Mouse (Mus musculus) heart, adult 2 months (tissue): ENCODE data around the gene Lgals4. TPM values are rescaled to one million over a fixed set of nuclear protein-coding genes. Genes with fewer than 3 reads are reported as not detected.

Experiments
- DNase-seq, 2 experiments: peaks; one replicate each; pipeline ENCODE4 v3.0.0; 2021
- H3K27ac ChIP-seq: fragments of 200-600 bp; 2 replicates; pipeline ENCODE4 v1.8.1; 2022
- H3K27me3 ChIP-seq: fragments of 200-500 bp; 2 replicates; pipeline ENCODE4 v1.6.1; 2012; ENCODE audit warnings: mild to moderate bottlenecking, low read length, inconsistent platforms, mixed read lengths; ENCODE audit not compliant: control insufficient read depth, insufficient read depth
- H3K36me3 ChIP-seq: fragments of 200-500 bp; 2 replicates; pipeline ENCODE4 v1.6.1; 2012; ENCODE audit warnings: low read length, inconsistent platforms; ENCODE audit not compliant: control insufficient read depth, insufficient read depth
- H3K4me1 ChIP-seq: fragments of 200-500 bp; 2 replicates; pipeline ENCODE4 v1.6.1; 2011; ENCODE audit warnings: low read length; ENCODE audit not compliant: control insufficient read depth, insufficient read depth
- H3K4me3 ChIP-seq: fragments of 200-600 bp; 2 replicates; pipeline ENCODE4 v1.8.1; 2022
- H3K79me2 ChIP-seq: fragments of 200-500 bp; replicated peaks from 2 replicates; pipeline ENCODE4 v1.6.1; 2012; ENCODE audit warnings: mild to moderate bottlenecking, inconsistent platforms, low read length, moderate library complexity, mixed read lengths; ENCODE audit not compliant: control insufficient read depth, insufficient read depth
- H3K9ac ChIP-seq: fragments of 200-500 bp; 2 replicates; pipeline ENCODE4 v1.6.1; 2012; ENCODE audit warnings: low read depth, mild to moderate bottlenecking, control low read depth, inconsistent platforms, low read length, mixed read lengths
- CTCF ChIP-seq: fragments of 200-600 bp; IDR thresholded peaks from 2 replicates; pipeline ENCODE4 v1.8.1; 2022; ENCODE audit warnings: antibody characterized with exemption, mild to moderate bottlenecking, moderate library complexity
- EP300 ChIP-seq: fragments of 200-500 bp; IDR thresholded peaks from 2 replicates; pipeline ENCODE4 v1.6.1; 2011; ENCODE audit warnings: low read depth, low read length, control low read depth; ENCODE audit not compliant: insufficient read depth
- POLR2A ChIP-seq: fragments of 200-500 bp; IDR thresholded peaks from 2 replicates; pipeline ENCODE4 v1.6.1; 2011; ENCODE audit warnings: mild to moderate bottlenecking, low read depth, low read length, control low read depth; ENCODE audit not compliant: insufficient read depth
- WGBS: fragments of 180-500 bp; shearing (Covaris S2); methylation state at CpG from one replicate; pipeline ENCODE4 v1.1.7; 2018; 5-methylcytosine and 5-hydroxymethylcytosine counted together
- intact Hi-C: fragments of 180-260 bp; cut with DNase I; formaldehyde crosslinking; loops from one replicate; pipeline ENCODE4 v1.15.1; 2025
- polyA plus RNA-seq: library from polyadenylated mRNA; depleted of rRNA; stranded (reverse); fragments of >200 nt; gene quantifications from 2 replicates; pipeline ENCODE4 v1.2.3, GENCODE M21; 2012
- total RNA-seq, 2 experiments: library from RNA; stranded (reverse); gene quantifications; 2 replicates each; pipeline ENCODE4 v1.2.3; 2021

Lgals4 gene
- total and polyA plus RNA-seq, 3 experiments = 18.5 to 63.6 (median 27.6) TPM

DNA sequence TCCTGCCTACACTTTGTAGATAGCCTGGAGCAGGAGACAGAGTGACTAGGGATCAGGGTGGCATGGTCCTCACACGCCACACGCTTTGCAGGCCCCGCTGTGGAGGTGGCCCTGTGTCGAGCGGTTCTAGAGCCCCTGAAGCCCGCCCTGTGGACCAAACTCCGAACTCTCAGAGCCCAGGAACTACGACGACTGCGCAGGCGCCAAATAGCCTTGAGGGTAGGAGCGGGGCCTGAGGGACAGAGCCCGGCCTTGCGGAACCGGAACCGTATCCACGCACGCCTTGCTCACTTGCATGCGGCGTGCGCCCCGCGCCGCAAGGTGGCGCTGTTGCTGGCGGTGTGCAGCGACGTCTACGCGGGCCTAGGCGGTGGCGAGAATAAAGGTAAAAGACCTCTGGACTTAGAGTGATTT, 37.1 kb upstream of the Lgals4 start:
- TF ChIP-seq POLR2A = peak; percentile 55
- TF ChIP-seq EP300 = peak; percentile 92; the same call in 1 of the 2 replicates
- no peak for TF ChIP-seq CTCF
- peak overlapping the region; percentile 80 for H3K27ac ChIP-seq
- 13% methylated on average over 32 of the region's 32 CpGs for WGBS
- H3K4me1 ChIP-seq = peaks cover 2% of the 10 kb centered on the region
- no peaks in the 10 kb centered on the region for H3K79me2 ChIP-seq
- intact Hi-C loops = loop anchor here (1.0 to 2.0 kb wide), 3 partner anchors 16 to 71 kb away; no protein-coding TSS in a partner anchor
- peak overlapping the region; percentile 50 for H3K9ac ChIP-seq
- no peaks in the 10 kb centered on the region for H3K27me3 ChIP-seq
- no peaks in the 10 kb centered on the region for H3K36me3 ChIP-seq
- peak; percentile 90 for DNase-seq
- peak overlapping the region; percentile 45 for H3K4me3 ChIP-seq

- TF ChIP-seq EP300 = no peak
- no peak for TF ChIP-seq POLR2A
- TF ChIP-seq CTCF = no peak
- no peak overlapping the region for H3K4me3 ChIP-seq
- peaks cover 14% of the 10 kb centered on the region for H3K4me1 ChIP-seq
- no peak overlapping the region for H3K9ac ChIP-seq
- no peaks in the 10 kb centered on the region for H3K36me3 ChIP-seq
- no peak for DNase-seq
- no peaks in the 10 kb centered on the region for H3K79me2 ChIP-seq
- intact Hi-C loops = no loop called here
- no peak overlapping the region; the same call in 1 of the 2 replicates for H3K27ac ChIP-seq
- H3K27me3 ChIP-seq = no peaks in the 10 kb centered on the region
- whole genome bisulfite sequencing = 91% methylated on average over 9 of the region's 9 CpGs
These were observed 33.7 kb upstream of the Lgals4 start for GRCm38 (mm10) chr7:28799994-28800393.

DNA sequence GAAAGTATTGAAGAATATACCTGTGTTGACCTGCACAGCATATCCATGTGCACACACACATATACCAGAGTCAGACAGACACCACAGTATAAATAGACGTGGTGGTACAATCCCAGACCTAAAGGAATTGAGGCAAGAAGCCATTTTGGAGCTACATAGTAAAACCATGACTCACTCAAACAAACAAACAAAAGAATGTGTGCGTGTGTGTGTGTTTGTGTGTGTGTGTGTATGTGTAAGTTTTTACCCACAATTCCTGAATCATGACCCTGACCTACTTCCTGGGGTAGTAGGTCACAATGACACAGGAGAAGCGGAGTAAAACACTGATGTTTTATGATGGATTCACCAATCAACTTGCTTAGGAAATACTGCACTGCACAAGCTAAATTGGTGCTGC, 32.2 kb upstream of the Lgals4 start:
- intact Hi-C loops = no loop called here
- Histone ChIP-seq H3K9ac (no peak overlapping the region), H3K27me3 (no peaks in the 10 kb centered on the region), H3K4me3 (no peak overlapping the region), H3K27ac (peak overlapping the region; percentile 94), H3K79me2 (no peaks in the 10 kb centered on the region), H3K4me1 (peaks cover 12% of the 10 kb centered on the region), H3K36me3 (no peaks in the 10 kb centered on the region)
- DNase-seq = no peak
- 41% methylated on average over 3 of the region's 3 CpGs for WGBS
- TF ChIP-seq POLR2A = no peak
- no peak for TF ChIP-seq CTCF
- TF ChIP-seq EP300 = no peak

- Histone ChIP-seq H3K36me3 (no peaks in the 10 kb centered on the region), H3K27ac (peak overlapping the region; percentile 94), H3K4me1 (peaks cover 12% of the 10 kb centered on the region), H3K9ac (no peak overlapping the region), H3K4me3 (no peak overlapping the region), H3K79me2 (no peaks in the 10 kb centered on the region), H3K27me3 (no peaks in the 10 kb centered on the region)
- peak in 1 of 2 experiments; percentile 58 for DNase-seq
- intact Hi-C loops = no loop called here
- 27% methylated on average over 10 of the region's 10 CpGs for WGBS
- no peak for TF ChIP-seq EP300
- no peak for TF ChIP-seq POLR2A
- TF ChIP-seq CTCF = peak; percentile 48
These were observed 31.6 kb upstream of the Lgals4 start for GRCm38 (mm10) chr7:28801901-28802670.

DNA sequence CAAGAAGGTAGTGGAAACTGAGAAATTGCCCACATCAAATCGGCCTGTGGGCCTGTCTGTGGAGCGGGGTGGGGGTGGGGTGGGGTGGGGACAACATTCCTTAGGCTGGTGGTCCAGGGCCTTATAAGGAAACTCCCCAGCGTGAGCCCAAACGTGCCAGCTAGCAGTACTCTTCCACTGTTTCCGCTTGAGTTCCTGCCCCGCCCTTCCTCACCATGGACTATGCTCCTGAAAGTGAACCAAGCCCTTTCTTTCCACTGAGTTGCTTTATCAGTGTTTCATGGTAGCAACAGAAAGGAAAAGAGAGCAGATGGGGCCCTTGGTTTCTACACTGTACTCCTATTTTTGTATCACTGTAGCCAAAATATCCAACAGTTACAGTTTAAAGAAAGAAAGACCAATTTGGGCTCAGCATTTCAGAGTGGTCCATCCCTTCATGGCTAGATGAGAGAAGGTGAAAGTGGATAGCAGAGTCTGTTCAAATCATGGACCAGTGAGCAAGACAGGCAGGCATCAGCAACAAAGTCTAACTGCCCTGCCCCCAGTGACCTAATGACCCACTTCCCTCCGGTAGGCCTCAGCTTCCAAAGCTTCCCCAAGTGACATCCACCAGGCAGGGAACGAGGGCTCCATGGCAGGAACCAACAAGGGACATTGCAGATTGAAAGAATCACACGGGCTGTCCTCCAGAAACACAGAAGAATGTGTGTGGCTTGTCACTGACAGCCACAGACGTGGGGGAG, 30.6 kb upstream of the Lgals4 start:
- H3K9ac ChIP-seq = no peak overlapping the region
- 17% methylated on average over 10 of the region's 10 CpGs for WGBS
- no peaks in the 10 kb centered on the region for H3K36me3 ChIP-seq
- no peaks in the 10 kb centered on the region for H3K79me2 ChIP-seq
- H3K27me3 ChIP-seq = no peaks in the 10 kb centered on the region
- intact Hi-C loops = no loop called here
- DNase-seq = peak in 1 of 2 experiments; percentile 65
- H3K4me3 ChIP-seq = no peak overlapping the region
- H3K27ac ChIP-seq = peak overlapping the region; percentile 94
- no peak for TF ChIP-seq CTCF
- TF ChIP-seq EP300 = peak; percentile 39; the same call in 1 of the 2 replicates
- peaks cover 14% of the 10 kb centered on the region for H3K4me1 ChIP-seq

GRCm38 (mm10) chr7:28803756-28804155, 29.9 kb upstream of the Lgals4 start:
- Histone ChIP-seq H3K9ac (no peak overlapping the region), H3K27ac (peak overlapping the region; percentile 94), H3K36me3 (no peaks in the 10 kb centered on the region), H3K27me3 (no peaks in the 10 kb centered on the region), H3K79me2 (no peaks in the 10 kb centered on the region), H3K4me3 (no peak overlapping the region), H3K4me1 (peaks cover 16% of the 10 kb centered on the region)
- WGBS = 49% methylated on average over 4 of the region's 4 CpGs
- no peak for DNase-seq
- TF ChIP-seq CTCF = no peak
- no peak for TF ChIP-seq POLR2A
- TF ChIP-seq EP300 = no peak
- intact Hi-C loops = no loop called here
